Mouse (Mus musculus) forebrain, postnatal 0 days (tissue): Measurements from ENCODE around the gene Ntng1. TPM values are rescaled to one million over a fixed set of nuclear protein-coding genes. Genes with fewer than 3 reads are reported as not detected.

Experiments used
- ATAC-seq: fragments of 200-750 bp; cut with Nextera tagmentation; 2 replicates; pipeline ENCODE4 v1.8.0; 2017; ENCODE audit warnings: mild to moderate bottlenecking, moderate library complexity
- DNase-seq: peaks from one replicate; pipeline ENCODE4 v3.0.0-alpha.2; 2015
- H3K27ac ChIP-seq: fragments of 300-500 bp; sonication (generic); 2 replicates; pipeline ENCODE4 v1.5.1; 2014; ENCODE audit warnings: low read depth, mild to moderate bottlenecking, antibody characterized with exemption, low read length, moderate library complexity, mixed read lengths
- H3K27me3 ChIP-seq: fragments of 300-500 bp; sonication (generic); 2 replicates; pipeline ENCODE4 v1.6.1; 2014; ENCODE audit warnings: mild to moderate bottlenecking, low read length, mixed read lengths; ENCODE audit not compliant: insufficient read depth
- H3K36me3 ChIP-seq: fragments of 300-500 bp; sonication (generic); 2 replicates; pipeline ENCODE4 v1.6.1; 2014; ENCODE audit warnings: mild to moderate bottlenecking, moderate library complexity; ENCODE audit not compliant: insufficient read depth
- H3K4me1 ChIP-seq: fragments of 300-500 bp; sonication (generic); 2 replicates; pipeline ENCODE4 v1.6.1; 2014; ENCODE audit warnings: antibody characterized with exemption; ENCODE audit not compliant: insufficient read depth
- H3K4me2 ChIP-seq: fragments of 300-500 bp; sonication (generic); 2 replicates; pipeline ENCODE4 v1.6.1; 2014; ENCODE audit warnings: low read depth, mild to moderate bottlenecking, moderate library complexity
- H3K4me3 ChIP-seq: fragments of 300-500 bp; sonication (generic); 2 replicates; pipeline ENCODE4 v1.5.1; 2014; ENCODE audit warnings: low read depth, low read length, mixed read lengths
- H3K9ac ChIP-seq: fragments of 300-500 bp; sonication (generic); 2 replicates; pipeline ENCODE4 v1.6.1; 2014; ENCODE audit warnings: mild to moderate bottlenecking
- H3K9me3 ChIP-seq: fragments of 300-500 bp; sonication (generic); 2 replicates; pipeline ENCODE4 v1.6.1; 2016; ENCODE audit warnings: low read length
- CTCF ChIP-seq: sonication (generic); IDR thresholded peaks from 2 replicates; pipeline ENCODE4 v1.5.1; 2016; ENCODE audit warnings: antibody characterized with exemption, control low read depth, low read depth
- WGBS: fragments of 180-500 bp; shearing (Covaris S2); extraction: QIAGEN DNeasy Blood & Tissue Kit; methylation state at CpG from one replicate; pipeline ENCODE4 v1.1.7; 2014; 5-methylcytosine and 5-hydroxymethylcytosine counted together
- polyA plus RNA-seq: library from polyadenylated mRNA; unstranded; fragments of >200 nt; fragmentation: Nextera tagmentation; extraction: Ambion mirVana; gene quantifications from 2 replicates; pipeline ENCODE4 v1.2.1, GENCODE M21; 2015
- total RNA-seq: library from RNA; depleted of rRNA; stranded (reverse); fragments of >200 nt; gene quantifications from 2 replicates; pipeline ENCODE4 v1.2.3, GENCODE M21; 2014

Ntng1 gene
- total and polyA plus RNA-seq, 2 experiments from 2014 or later = 32.9 to 34.5 TPM

- no peaks in the 10 kb centered on the region for H3K36me3 ChIP-seq
- peak; percentile 70 for ATAC-seq
- no peak overlapping the region for H3K4me2 ChIP-seq
- TF ChIP-seq CTCF = no peak
- DNase-seq = no peak
- 71% methylated on average over 6 of the region's 6 CpGs for WGBS
- H3K27ac ChIP-seq = no peak overlapping the region
- no peaks in the 10 kb centered on the region for H3K27me3 ChIP-seq
- H3K4me3 ChIP-seq = no peak overlapping the region
- no peaks in the 10 kb centered on the region for H3K4me1 ChIP-seq
- no peaks in the 10 kb centered on the region for H3K9me3 ChIP-seq
- no peak overlapping the region for H3K9ac ChIP-seq
Observed at GRCm38 (mm10) chr3:110055433-110055832, 88.4 kb downstream of the Ntng1 start.

DNA sequence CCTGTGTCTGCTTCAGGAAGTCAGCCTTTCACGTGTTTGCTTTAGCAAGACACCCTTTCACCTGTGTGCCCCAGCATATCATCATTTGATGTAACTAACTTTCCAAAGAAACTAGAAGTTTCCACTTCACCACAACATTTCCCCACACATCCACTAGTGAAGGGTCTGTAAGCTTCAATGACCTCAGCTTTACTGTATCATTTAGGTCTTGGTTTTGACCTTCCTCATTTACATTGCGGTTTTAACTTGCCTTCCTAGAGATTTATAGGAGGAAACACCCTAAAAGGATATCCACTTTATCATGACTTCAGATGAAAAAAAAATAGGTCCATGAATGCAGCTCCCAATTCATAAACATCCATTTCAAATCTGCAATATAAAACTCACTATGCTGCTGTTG, 89.7 kb downstream of the Ntng1 start:
- H3K4me1 ChIP-seq = no peaks in the 10 kb centered on the region
- DNase-seq (no peak), ATAC-seq (no peak)
- no peaks in the 10 kb centered on the region for H3K36me3 ChIP-seq
- H3K27ac ChIP-seq = no peak overlapping the region
- no peaks in the 10 kb centered on the region for H3K27me3 ChIP-seq
- no peaks in the 10 kb centered on the region for H3K9me3 ChIP-seq
- no peak for TF ChIP-seq CTCF
- 87% methylated on average over 2 of the region's 2 CpGs for WGBS
- no peak overlapping the region for H3K9ac ChIP-seq
- no peak overlapping the region for H3K4me3 ChIP-seq
- H3K4me2 ChIP-seq = no peak overlapping the region

DNA sequence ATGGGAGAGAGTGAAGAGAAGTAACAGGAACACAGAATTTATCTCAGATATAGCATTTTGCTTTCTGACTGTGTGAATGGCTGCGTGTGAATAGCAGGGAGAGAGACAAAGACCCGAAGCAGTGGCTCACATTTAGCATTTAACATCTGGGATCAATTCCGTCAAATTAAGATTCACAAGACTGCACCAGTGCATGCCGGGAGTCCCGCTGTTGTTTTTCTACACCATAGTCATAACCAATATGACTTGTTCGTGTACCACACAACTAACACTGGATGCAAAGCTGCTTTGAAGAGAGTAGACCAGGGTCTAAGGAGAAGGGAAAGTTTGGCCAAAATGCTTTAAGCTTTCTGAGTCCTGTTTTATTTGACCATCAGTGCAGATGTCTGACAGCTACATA, 95.7 kb downstream of the Ntng1 start:
- 64% methylated on average over 6 of the region's 6 CpGs for WGBS
- H3K4me1 ChIP-seq = no peaks in the 10 kb centered on the region
- no peaks in the 10 kb centered on the region for H3K9me3 ChIP-seq
- no peak for TF ChIP-seq CTCF
- ATAC-seq (no peak), DNase-seq (no peak)
- H3K27ac ChIP-seq = no peak overlapping the region
- H3K27me3 ChIP-seq = no peaks in the 10 kb centered on the region
- no peak overlapping the region for H3K4me3 ChIP-seq
- no peak overlapping the region for H3K9ac ChIP-seq
- no peaks in the 10 kb centered on the region for H3K36me3 ChIP-seq
- no peak overlapping the region for H3K4me2 ChIP-seq

DNA sequence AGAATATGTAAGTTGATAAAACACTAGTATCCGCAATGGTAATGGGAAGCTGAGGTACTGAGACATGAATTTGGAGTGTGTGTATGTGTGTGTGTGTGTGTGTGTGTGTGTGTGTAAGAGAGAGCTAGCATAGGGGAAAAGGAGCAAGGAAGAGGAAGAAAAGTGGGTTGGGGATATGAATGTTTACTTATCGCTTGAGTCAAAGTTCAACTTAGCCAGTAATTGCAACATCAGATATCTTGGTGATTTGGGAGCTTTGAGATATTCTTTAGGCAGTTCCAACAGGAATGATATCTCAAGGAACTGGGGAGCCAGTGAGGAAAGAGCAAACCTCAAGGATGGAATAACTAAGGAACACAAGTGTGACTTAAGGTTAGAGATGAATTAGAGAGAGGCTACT, 97.1 kb downstream of the Ntng1 start:
- ATAC-seq = no peak
- Histone ChIP-seq H3K4me1 (no peaks in the 10 kb centered on the region), H3K4me2 (no peak overlapping the region), H3K4me3 (no peak overlapping the region), H3K36me3 (no peaks in the 10 kb centered on the region), H3K27ac (no peak overlapping the region), H3K9me3 (no peaks in the 10 kb centered on the region), H3K9ac (no peak overlapping the region), H3K27me3 (no peaks in the 10 kb centered on the region)
- DNase-seq = no peak
- whole genome bisulfite sequencing = 99% methylated on average over 2 of the region's 2 CpGs
- no peak for TF ChIP-seq CTCF

DNA sequence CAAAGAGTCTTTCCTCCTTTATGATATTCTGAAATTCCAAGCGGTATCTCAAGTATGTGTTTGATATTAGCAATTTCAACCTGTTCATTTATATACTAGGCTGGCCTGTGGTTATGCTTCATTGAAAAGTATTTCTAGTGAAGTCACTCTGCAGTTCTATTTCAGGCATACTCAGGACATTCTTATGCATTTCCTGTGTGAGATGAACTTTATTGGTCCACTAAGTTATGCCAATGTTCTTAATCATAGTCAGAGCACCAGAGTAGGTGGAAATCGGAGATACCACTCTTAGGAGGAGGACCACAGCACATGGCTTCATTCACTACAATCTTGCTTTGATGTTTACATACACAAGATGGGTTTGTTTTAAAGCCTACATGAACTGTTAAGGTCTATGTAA, 99.6 kb downstream of the Ntng1 start:
- no peak for ATAC-seq
- no peak for TF ChIP-seq CTCF

GRCm38 (mm10) chr3:110043641-110044187, 100.1 kb downstream of the Ntng1 start:
- H3K4me1 ChIP-seq = no peaks in the 10 kb centered on the region
- 96% methylated on average over 1 of the region's 1 CpGs for WGBS
- H3K9ac ChIP-seq = no peak overlapping the region
- no peaks in the 10 kb centered on the region for H3K36me3 ChIP-seq
- H3K4me2 ChIP-seq = no peak overlapping the region
- DNase-seq (no peak), ATAC-seq (no peak)
- H3K9me3 ChIP-seq = no peaks in the 10 kb centered on the region
- TF ChIP-seq CTCF = no peak
- no peaks in the 10 kb centered on the region for H3K27me3 ChIP-seq
- H3K27ac ChIP-seq = no peak overlapping the region
- H3K4me3 ChIP-seq = no peak overlapping the region

More for the DNA sequence above, 99.6 kb downstream of the Ntng1 start:
- no peak overlapping the region for H3K4me3 ChIP-seq
- no peak for DNase-seq
- no peaks in the 10 kb centered on the region for H3K27me3 ChIP-seq
- H3K9me3 ChIP-seq = no peaks in the 10 kb centered on the region
- H3K27ac ChIP-seq = no peak overlapping the region
- H3K4me2 ChIP-seq = no peak overlapping the region
- no peak overlapping the region for H3K9ac ChIP-seq
- no peaks in the 10 kb centered on the region for H3K4me1 ChIP-seq
- 95% methylated on average over 2 of the region's 2 CpGs for WGBS
- no peaks in the 10 kb centered on the region for H3K36me3 ChIP-seq

GRCm38 (mm10) chr3:110022783-110023599, 120.8 kb downstream of the Ntng1 start:
- Histone ChIP-seq H3K4me3 (no peak overlapping the region), H3K9ac (no peak overlapping the region), H3K27ac (no peak overlapping the region), H3K36me3 (no peaks in the 10 kb centered on the region), H3K9me3 (no peaks in the 10 kb centered on the region), H3K27me3 (no peaks in the 10 kb centered on the region), H3K4me2 (no peak overlapping the region), H3K4me1 (no peaks in the 10 kb centered on the region)
- 43% methylated on average over 18 of the region's 18 CpGs for WGBS
- TF ChIP-seq CTCF = no peak
- ATAC-seq = no peak
- no peak for DNase-seq
